Mouse (Mus musculus) stomach, postnatal 0 days (tissue): ENCODE data around the gene Slc10a6.
A peak's percentile ranks its signal among the peaks of the same experiment; 100 is the strongest.

ENCODE experiments used
- CTCF ChIP-seq: IDR thresholded peaks from 2 replicates; pipeline ENCODE4 v1.5.1; 2016; ENCODE audit warnings: antibody characterized with exemption, low read depth, mild to moderate bottlenecking, moderate library complexity
- EP300 ChIP-seq: optimal IDR thresholded peaks from 2 replicates; pipeline ENCODE3; 2016; ENCODE audit warnings: antibody characterized with exemption

- TF ChIP-seq EP300 (peak; percentile 30), CTCF (no peak)
Observed at GRCm38 (mm10) chr5:103671858-103672257, 42.7 kb upstream of the Slc10a6 start.
